Mouse (Mus musculus): ENCODE measurements around the gene Tpm4. TPM values are rescaled to one million over a fixed set of nuclear protein-coding genes. Genes with fewer than 3 reads are reported as not detected.

The Tpm4 gene
- polyA plus RNA-seq, 1 experiment from 2014 or later, result 277 TPM

DNA sequence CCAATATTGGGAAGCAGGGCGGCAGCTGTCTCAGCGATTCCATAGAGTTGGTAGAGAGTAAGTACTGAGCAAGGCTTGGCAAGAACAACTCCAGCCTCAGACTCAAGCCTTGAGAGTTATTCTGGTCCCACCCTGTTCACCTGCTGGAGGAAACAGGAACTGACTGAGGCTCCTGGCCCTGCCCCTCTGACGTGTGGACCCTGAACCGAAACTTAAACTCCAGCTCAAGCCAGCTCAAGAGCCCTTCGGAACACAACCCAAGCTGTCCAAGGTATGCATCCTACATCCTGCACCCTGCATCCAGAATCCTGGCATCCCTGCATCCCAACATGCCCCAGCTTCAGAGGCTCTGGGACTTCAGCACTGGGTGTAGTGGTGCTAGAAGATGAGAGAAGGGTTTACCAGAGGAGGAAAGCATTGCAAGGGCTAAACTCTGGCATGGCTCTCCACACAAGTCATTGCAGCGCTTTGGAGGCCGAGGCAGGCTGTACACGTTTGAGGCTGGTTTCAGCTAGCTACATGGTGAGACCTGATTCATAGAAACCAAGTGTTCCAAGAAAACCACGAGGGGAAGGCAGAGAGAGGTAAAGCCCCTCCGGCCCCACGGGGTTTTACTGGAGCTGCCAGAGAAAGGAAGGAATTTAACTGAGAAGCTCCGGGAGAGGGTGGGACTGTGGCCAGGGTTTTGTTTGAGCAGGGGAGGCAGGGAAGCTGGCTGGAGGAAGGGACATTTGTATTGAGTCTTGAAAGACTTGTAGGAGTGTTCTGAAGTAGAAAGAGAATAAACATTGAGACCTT, 54.8 kb downstream of the Tpm4 start, which contains the start of gene Hsh2d:
Gene Hsh2d, plus strand, starts transcription at position 222 of the 798 bp plus-strand sequence.
- DNase-seq (ENCODE audit: low spot score), result no peak
- Histone ChIP-seq H3K9me3 (ENCODE audit: control insufficient read depth, low read length) (no peaks in the 10 kb centered on the region), H3K4me3 (ENCODE audit: low read depth, low read length) (no peak within 1 kb of the TSS), H3K27me3 (replicated peaks; ENCODE audit: control insufficient read depth, insufficient read depth, low read length) (no peaks in the 10 kb centered on the region), H3K27ac (ENCODE audit: low read depth, low read length) (no peak within 1 kb of the TSS), H3K4me1 (replicated peaks; ENCODE audit: control insufficient read depth, insufficient read depth, low read length) (no peaks in the 10 kb centered on the region), H3K4me2 (0 out of 2 replicates have a peak within 1 kb of the TSS, but pooled peaks have one; percentile 12), H3K36me3 (ENCODE audit: control insufficient read depth, insufficient read depth, low read length) (no peaks in the 10 kb centered on the region), H3K9ac (ENCODE audit: low read depth, low read length) (no peak within 1 kb of the TSS)
- WGBS, result 66% methylated on average over 12 of the region's 12 CpGs
- ATAC-seq (replicated peaks; ENCODE audit: low FRiP score), result no peak

DNA sequence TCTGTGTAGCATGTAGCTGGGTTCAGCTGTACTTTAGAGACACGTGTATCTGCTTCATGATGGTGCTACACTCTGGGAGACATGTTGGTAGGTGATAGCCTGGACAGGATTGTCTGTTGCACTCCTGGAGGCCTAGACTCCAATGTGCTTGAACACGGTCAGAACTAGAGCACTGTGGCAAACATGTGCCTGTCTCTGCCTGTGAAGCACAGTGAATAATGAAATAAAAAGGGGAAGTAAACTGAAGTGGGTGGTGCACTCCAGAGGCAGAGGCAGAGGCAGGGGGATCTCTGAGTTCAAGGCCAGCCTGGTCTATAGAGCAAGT, 55.4 kb downstream of the Tpm4 start:
- Histone ChIP-seq H3K36me3 (ENCODE audit: control insufficient read depth, insufficient read depth, low read length) (no peaks in the 10 kb centered on the region), H3K4me2 (no peak overlapping the region), H3K27me3 (replicated peaks; ENCODE audit: control insufficient read depth, insufficient read depth, low read length) (no peaks in the 10 kb centered on the region), H3K4me3 (ENCODE audit: low read depth, low read length) (no peak overlapping the region), H3K9ac (ENCODE audit: low read depth, low read length) (no peak overlapping the region), H3K4me1 (replicated peaks; ENCODE audit: control insufficient read depth, insufficient read depth, low read length) (no peaks in the 10 kb centered on the region), H3K27ac (ENCODE audit: low read depth, low read length) (no peak overlapping the region), H3K9me3 (ENCODE audit: control insufficient read depth, low read length) (no peaks in the 10 kb centered on the region)
- no peak for DNase-seq (ENCODE audit: low spot score)
- no peak for ATAC-seq (replicated peaks; ENCODE audit: low FRiP score)
- WGBS, result 75% methylated on average over 2 of the region's 2 CpGs

DNA sequence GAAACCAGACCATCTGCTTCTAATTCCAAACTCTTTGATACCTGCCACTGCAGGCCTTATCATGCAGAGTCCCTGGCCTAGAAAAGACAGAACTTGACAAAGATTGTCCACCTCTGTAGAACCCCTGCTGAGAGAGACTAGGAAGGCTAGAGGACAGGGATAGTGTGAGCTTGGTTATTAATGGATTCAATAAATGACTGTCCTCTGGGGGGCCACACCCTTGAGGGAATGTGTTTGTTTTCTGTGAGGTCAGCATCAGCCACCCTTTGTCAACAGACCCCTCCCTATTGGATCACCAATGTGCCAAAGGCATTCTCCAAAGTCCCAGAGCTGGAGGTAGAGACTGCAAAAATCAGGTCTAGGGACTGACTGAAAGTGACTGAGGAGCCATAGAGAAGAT, 57.3 kb downstream of the Tpm4 start:
- no peak overlapping the region for H3K27ac ChIP-seq (ENCODE audit: low read depth, low read length)
- no peak overlapping the region for H3K9ac ChIP-seq (ENCODE audit: low read depth, low read length)
- no peaks in the 10 kb centered on the region for H3K36me3 ChIP-seq (ENCODE audit: control insufficient read depth, insufficient read depth, low read length)
- ATAC-seq (replicated peaks; ENCODE audit: low FRiP score) (no peak), DNase-seq (ENCODE audit: low spot score) (no peak)
- no peak overlapping the region for H3K4me3 ChIP-seq (ENCODE audit: low read depth, low read length)
- no peak overlapping the region for H3K4me2 ChIP-seq
- H3K9me3 ChIP-seq (ENCODE audit: control insufficient read depth, low read length), result no peaks in the 10 kb centered on the region
- no peaks in the 10 kb centered on the region for H3K27me3 ChIP-seq (replicated peaks; ENCODE audit: control insufficient read depth, insufficient read depth, low read length)
- no peaks in the 10 kb centered on the region for H3K4me1 ChIP-seq (replicated peaks; ENCODE audit: control insufficient read depth, insufficient read depth, low read length)

DNA sequence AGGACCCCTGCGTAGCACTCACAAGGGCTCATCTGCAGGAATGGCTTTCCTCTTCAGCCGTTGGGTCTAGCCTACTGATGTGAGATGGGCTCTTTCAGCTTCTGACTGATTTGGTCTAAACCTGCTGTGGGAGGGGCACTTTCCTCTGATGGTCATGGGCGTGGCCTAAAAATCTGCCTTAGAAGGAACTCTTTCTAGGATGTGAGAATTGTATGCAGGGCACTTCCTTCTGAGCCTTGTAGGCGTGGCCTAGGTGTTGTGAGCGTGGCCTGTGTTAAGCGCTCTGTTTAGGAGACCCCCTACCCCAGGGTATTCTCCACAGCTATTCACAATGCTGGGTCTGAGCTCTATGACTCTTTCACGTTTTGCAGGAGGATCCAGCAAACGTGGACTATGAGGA, 63.2 kb downstream of the Tpm4 start:
- ATAC-seq (replicated peaks; ENCODE audit: low FRiP score), result no peak

More for the DNA sequence above, 63.2 kb downstream of the Tpm4 start:
- H3K36me3 ChIP-seq (ENCODE audit: control insufficient read depth, insufficient read depth, low read length), result no peaks in the 10 kb centered on the region
- DNase-seq (ENCODE audit: low spot score), result no peak
- H3K4me1 ChIP-seq (replicated peaks; ENCODE audit: control insufficient read depth, insufficient read depth, low read length), result no peaks in the 10 kb centered on the region
- no peaks in the 10 kb centered on the region for H3K27me3 ChIP-seq (replicated peaks; ENCODE audit: control insufficient read depth, insufficient read depth, low read length)
- peaks cover 6% of the 10 kb centered on the region for H3K9me3 ChIP-seq (ENCODE audit: control insufficient read depth, low read length)
- H3K4me2 ChIP-seq, result no peak overlapping the region
- H3K27ac ChIP-seq (ENCODE audit: low read depth, low read length), result no peak overlapping the region
- WGBS, result 52% methylated on average over 8 of the region's 8 CpGs
- no peak overlapping the region for H3K4me3 ChIP-seq (ENCODE audit: low read depth, low read length)
- H3K9ac ChIP-seq (ENCODE audit: low read depth, low read length), result no peak overlapping the region

Other genes starting within 250 kb of the Tpm4 start
- 1.5 and 1.6 TPM in 2 replicates for gene Zfp882, start 226.4 kb upstream of the Tpm4 start, polyA plus RNA-seq (2014; fragmentation: Nextera tagmentation; extraction: Ambion mirVana)
- gene Zfp617, start 226.3 kb upstream of the Tpm4 start, polyA plus RNA-seq (2014; fragmentation: Nextera tagmentation; extraction: Ambion mirVana), result 19.9 and 20.0 TPM in 2 replicates
- 22.7 and 24.1 TPM in 2 replicates for gene Zfp961, start 183.9 kb upstream of the Tpm4 start, polyA plus RNA-seq (2014; fragmentation: Nextera tagmentation; extraction: Ambion mirVana)
- 0.60 and 2.1 TPM in 2 replicates for gene Cyp4f18, start 125.3 kb upstream of the Tpm4 start, polyA plus RNA-seq (2014; fragmentation: Nextera tagmentation; extraction: Ambion mirVana)
- not detected in 2 replicates for gene Olfr372, start 93.8 kb upstream of the Tpm4 start, polyA plus RNA-seq (2014; fragmentation: Nextera tagmentation; extraction: Ambion mirVana)
- 0.04 TPM in 1 of 2 replicates, not detected in the other for gene Olfr373, start 51.8 kb upstream of the Tpm4 start, polyA plus RNA-seq (2014; fragmentation: Nextera tagmentation; extraction: Ambion mirVana)
- gene Olfr374, start 27.9 kb upstream of the Tpm4 start, polyA plus RNA-seq (2014; fragmentation: Nextera tagmentation; extraction: Ambion mirVana), result not detected in 2 replicates
- 90.5 and 92.5 TPM in 2 replicates for gene Rab8a, start 26.2 kb downstream of the Tpm4 start, polyA plus RNA-seq (2014; fragmentation: Nextera tagmentation; extraction: Ambion mirVana)
- gene Hsh2d, start 54.7 kb downstream of the Tpm4 start, polyA plus RNA-seq (2014; fragmentation: Nextera tagmentation; extraction: Ambion mirVana), result 0.18 and 0.29 TPM in 2 replicates
- gene Cib3, start 77.9 kb downstream of the Tpm4 start, polyA plus RNA-seq (2014; fragmentation: Nextera tagmentation; extraction: Ambion mirVana), result not detected in 2 replicates
- not detected in 2 replicates for gene Gm11034, start 78.7 kb downstream of the Tpm4 start, polyA plus RNA-seq (2014; fragmentation: Nextera tagmentation; extraction: Ambion mirVana)
- 59.7 and 64.2 TPM in 2 replicates for gene Fam32a, start 84.8 kb downstream of the Tpm4 start, polyA plus RNA-seq (2014; fragmentation: Nextera tagmentation; extraction: Ambion mirVana)
- 111 and 119 TPM in 2 replicates for gene Ap1m1, start 105.0 kb downstream of the Tpm4 start, polyA plus RNA-seq (2014; fragmentation: Nextera tagmentation; extraction: Ambion mirVana)
- gene Gm10282, start 170.3 kb downstream of the Tpm4 start, polyA plus RNA-seq (2014; fragmentation: Nextera tagmentation; extraction: Ambion mirVana), result 20.8 TPM in 2 replicates
- gene Klf2, start 184.1 kb downstream of the Tpm4 start, polyA plus RNA-seq (2014; fragmentation: Nextera tagmentation; extraction: Ambion mirVana), result 5.3 and 5.5 TPM in 2 replicates

All from liver, embryonic 11.5 days (tissue).